In the genomic region with DNA sequence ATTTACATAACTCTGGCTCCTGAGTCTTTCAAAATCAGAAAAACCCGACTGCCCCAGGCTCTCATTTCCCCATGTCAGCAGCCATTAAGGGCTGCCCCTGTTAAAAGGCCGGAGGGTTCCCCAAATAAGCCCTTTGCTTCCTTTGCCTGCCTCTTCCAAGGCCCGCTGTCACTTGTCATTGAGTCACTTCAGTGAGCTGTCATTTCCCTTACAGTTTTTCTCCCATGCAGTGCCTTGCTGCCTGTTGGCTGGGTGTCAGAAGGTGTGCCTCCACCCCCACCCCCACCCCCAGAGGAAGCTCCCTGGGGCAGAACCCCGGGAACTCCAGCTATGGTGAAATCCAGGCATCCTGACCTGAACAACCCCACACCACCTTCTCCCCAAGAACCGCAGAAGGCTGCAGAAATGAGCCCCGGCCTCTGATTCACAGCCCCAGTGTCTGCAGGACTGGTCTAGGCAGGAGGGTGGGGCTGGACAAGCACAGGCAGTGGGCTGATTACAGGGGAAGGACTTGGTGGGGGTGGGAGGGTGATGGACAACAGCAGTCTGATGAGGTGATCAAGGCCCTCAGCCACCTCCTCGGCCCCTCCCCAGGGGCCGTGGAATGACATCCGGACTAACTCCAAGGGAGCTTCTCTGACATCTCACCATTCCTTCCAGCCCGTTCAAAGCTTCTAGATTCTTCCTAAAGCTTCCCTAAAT, we compare ENCODE assay signal across 11 mouse cellular contexts. TPM values are rescaled to one million over a fixed set of nuclear protein-coding genes. Genes with fewer than 3 reads are reported as not detected.
DNase-seq lines count a peak whose midpoint lies in the region; ATAC-seq and TF ChIP-seq lines count a peak whose summit lies in the region.
"Had no signal": no experiment of that assay in that cellular context is flagged by ENCODE, and none has a peak within 500 bp of the region (broad histone marks: within the 10 kb centered on the region; RNA-seq: fewer than 3 reads in every experiment).

No protein-coding gene starts in this region.

- no peaks in the 10 kb centered on the region for H3K36me3 ChIP-seq in E14TG2a.4 (ENCODE audit: insufficient read depth, low read length)
- H3K36me3 ChIP-seq in heart, embryonic 11.5 days (ENCODE audit: control insufficient read depth, insufficient read depth, low read length) = no peaks in the 10 kb centered on the region
- no peaks in the 10 kb centered on the region for H3K36me3 ChIP-seq in lung, postnatal 0 days (ENCODE audit: insufficient read depth, low read length)
- H3K36me3 ChIP-seq: limb, embryonic 12.5 days had no signal

- H3K27me3 ChIP-seq in E14TG2a.4 (ENCODE audit: insufficient read depth, low read length) = peaks cover 10% of the 10 kb centered on the region
- H3K27me3 ChIP-seq in heart, embryonic 11.5 days (ENCODE audit: control insufficient read depth, insufficient read depth, low read length) = no peaks in the 10 kb centered on the region
- H3K27me3 ChIP-seq in lung, postnatal 0 days (replicated peaks; ENCODE audit: insufficient read depth, low read length) = no peaks in the 10 kb centered on the region
- H3K27me3 ChIP-seq: limb, embryonic 12.5 days had no signal

- H3K27ac ChIP-seq in gastrocnemius, adult 2 months = peak overlapping the region; percentile 63
- peak overlapping the region; percentile 68; the same call in 1 of the 2 replicates for H3K27ac ChIP-seq in heart, embryonic 11.5 days (ENCODE audit: low read depth, low read length)
- peak overlapping the region; percentile 77 for H3K27ac ChIP-seq in lung, postnatal 0 days (ENCODE audit: low read length)
- H3K27ac ChIP-seq: limb, embryonic 12.5 days had no signal

- H3K4me3 ChIP-seq in gastrocnemius, adult 2 months = no peak overlapping the region
- H3K4me3 ChIP-seq in E14TG2a.4 (replicated peaks; ENCODE audit: low read length) = peak overlapping the region; percentile 41; the same call in 1 of the 2 replicates
- no peak overlapping the region for H3K4me3 ChIP-seq in heart, embryonic 11.5 days (ENCODE audit: low read depth, low read length)
- H3K4me3 ChIP-seq in lung, postnatal 0 days (ENCODE audit: low read depth, low read length) = no peak overlapping the region
- H3K4me3 ChIP-seq: limb, embryonic 12.5 days had no signal

- DNase-seq in gastrocnemius, adult 2 months = peak; percentile 26
- DNase-seq in gastrocnemius, postnatal 36 days = no peak
- DNase-seq in lung, postnatal 0 days (ENCODE audit: low spot score) = peak; percentile 79
- no peak for DNase-seq in spleen, postnatal 4 days (ENCODE audit: low spot score in 2 of 2)
- no peak for DNase-seq in cerebellum, postnatal 14 days
- no peak for DNase-seq in right cerebral cortex, adult 2 months (ENCODE audit: low spot score in 2 of 2)
- DNase-seq: right cerebral cortex, adult 18-20 months had no signal

- TF ChIP-seq EP300 in lung, postnatal 0 days (IDR thresholded peaks at IDR 0.05) = peak; percentile 10; the same call in 1 of the 2 replicates

- no peak; the same call in 1 of the 2 replicates for ATAC-seq in heart, embryonic 11.5 days (replicated peaks; ENCODE audit: insufficient number of reproducible peaks, low FRiP score, low TSS enrichment)
- peak; percentile 85 for ATAC-seq in lung, postnatal 0 days

- H3K4me1 ChIP-seq in E14TG2a.4 (replicated peaks; ENCODE audit: low read depth, low read length) = peaks cover 73% of the 10 kb centered on the region
- peaks cover 30% of the 10 kb centered on the region for H3K4me1 ChIP-seq in heart, embryonic 11.5 days (ENCODE audit: control insufficient read depth, insufficient read depth, low read length)
- peaks cover 18% of the 10 kb centered on the region; the same call in 1 of the 2 replicates for H3K4me1 ChIP-seq in lung, postnatal 0 days (ENCODE audit: insufficient read depth, low read depth, low read length)

- H3K9me3 ChIP-seq in E14TG2a.4 (ENCODE audit: low read length) = no peaks in the 10 kb centered on the region
- H3K9me3 ChIP-seq in heart, embryonic 11.5 days (replicated peaks; ENCODE audit: control insufficient read depth, low read length) = no peaks in the 10 kb centered on the region
- no peaks in the 10 kb centered on the region for H3K9me3 ChIP-seq in lung, postnatal 0 days (ENCODE audit: low read length)
- H3K9me3 ChIP-seq: limb, embryonic 12.5 days had no signal

- TF ChIP-seq CTCF in gastrocnemius, adult 2 months (IDR thresholded peaks at IDR 0.05) = no peak
- no peak for TF ChIP-seq CTCF in E14TG2a.4 (conservative IDR thresholded peaks at IDR 0.05; ENCODE audit: low read length)
- no peak for TF ChIP-seq CTCF in lung, postnatal 0 days (IDR thresholded peaks at IDR 0.05)

- peak overlapping the region; percentile 17 for H3K4me2 ChIP-seq in heart, embryonic 11.5 days
- no peak overlapping the region for H3K4me2 ChIP-seq in lung, postnatal 0 days (replicated peaks; ENCODE audit: low read depth, low read length)
- H3K4me2 ChIP-seq: limb, embryonic 12.5 days had no signal

- 10% methylated on average over 10 of the region's 10 CpGs for WGBS in heart, embryonic 11.5 days (ENCODE audit: insufficient replicate concordance)
- WGBS in lung, postnatal 0 days = 22% methylated on average over 10 of the region's 10 CpGs

- intact Hi-C loops in gastrocnemius, adult 2 months (cut with DNase I) = no loop called here
- intact Hi-C loops in gastrocnemius, postnatal 36 days (cut with DNase I) = no loop called here

- H3K9ac ChIP-seq in heart, embryonic 11.5 days (ENCODE audit: low read depth, low read length) = no peak overlapping the region
- no peak overlapping the region; the same call in 1 of the 2 replicates for H3K9ac ChIP-seq in lung, postnatal 0 days (replicated peaks; ENCODE audit: low read depth)
- H3K9ac ChIP-seq: limb, embryonic 12.5 days had no signal

RNA-seq across cellular contexts. Expression of a gene that starts 14.8 kb away (rescaled TPM):
- 1 to 10 TPM; 5.2 to 9.1 TPM for total RNA-seq in gastrocnemius, adult 2 months (2021)
- 1 to 10 TPM; 4.9 to 6.8 TPM for total RNA-seq in gastrocnemius, postnatal 36 days (2021)
- 18.4 and 19.3 TPM in 2 replicates for polyA plus RNA-seq in heart, embryonic 11.5 days (2014; fragmentation: Nextera tagmentation; extraction: Ambion mirVana)
- 92.8 and 116 TPM in 2 replicates for polyA plus RNA-seq in lung, postnatal 0 days (2015; fragmentation: Nextera tagmentation; extraction: Ambion mirVana)

RNA-seq across cellular contexts. Expression of a gene that starts 56.6 kb away (rescaled TPM):
- total RNA-seq in gastrocnemius, adult 2 months (2021) = not detected
- total RNA-seq in gastrocnemius, postnatal 36 days (2021) = not detected
- polyA plus RNA-seq in heart, embryonic 11.5 days (2014; fragmentation: Nextera tagmentation; extraction: Ambion mirVana) = 0.23 and 0.30 TPM in 2 replicates
- polyA plus RNA-seq in lung, postnatal 0 days (2015; fragmentation: Nextera tagmentation; extraction: Ambion mirVana) = 0.17 and 0.25 TPM in 2 replicates
- total RNA-seq: gastrocnemius, adult 18-20 months had no signal

Comparison
In these comparisons a context has a peak if more than half of its experiments do, and no peak if none do; other contexts are left out.
1. DNase-seq: peak in gastrocnemius, adult 2 months (single experiment) and lung, postnatal 0 days (single experiment); none in gastrocnemius, postnatal 36 days (0 of 2), spleen, postnatal 4 days (0 of 2), cerebellum, postnatal 14 days (0 of 2) and right cerebral cortex, adult 2 months (0 of 2).
2. Peak in every context shown above with its lines, with median percentiles within 50 percentile points of each other: H3K27ac ChIP-seq.